Mouse (Mus musculus): Measurements from ENCODE around the gene Llgl2.

Gene Llgl2

GRCm38 (mm10) chr11:115808696-115809310 lies 15.0 kb upstream of the Llgl2 start:
- DNase-seq (ENCODE audit: low spot score) = no peak

GRCm38 (mm10) chr11:115809311-115809781 lies 14.5 kb upstream of the Llgl2 start:
- no peak for DNase-seq (ENCODE audit: low spot score)

- no peak for DNase-seq (ENCODE audit: low spot score)
These were observed 13.5 kb upstream of the Llgl2 start for GRCm38 (mm10) chr11:115810377-115810776.

GRCm38 (mm10) chr11:115811381-115812093 lies 12.3 kb upstream of the Llgl2 start:
- DNase-seq (ENCODE audit: low spot score) = no peak

GRCm38 (mm10) chr11:115812095-115812494 lies 11.8 kb upstream of the Llgl2 start:
- DNase-seq (ENCODE audit: low spot score) = no peak

GRCm38 (mm10) chr11:115812533-115813420 lies 11.1 kb upstream of the Llgl2 start:
- DNase-seq (ENCODE audit: low spot score) = no peak

- peak; percentile 90 for DNase-seq (ENCODE audit: low spot score)
These were observed 10.1 kb upstream of the Llgl2 start, which contains the start of gene Caskin2 for GRCm38 (mm10) chr11:115813507-115814296. Gene Caskin2 (minus strand): TSS chr11:115813639.

GRCm38 (mm10) chr11:115814605-115815450 lies 9.0 kb upstream of the Llgl2 start, which contains the start of gene Tsen54:
Gene Tsen54 (plus strand): TSS chr11:115814724.
- peak; percentile 74 for DNase-seq (ENCODE audit: low spot score)

GRCm38 (mm10) chr11:115817331-115817730 lies 6.5 kb upstream of the Llgl2 start:
- no peak for DNase-seq (ENCODE audit: low spot score)

- no peak for DNase-seq (ENCODE audit: low spot score)
These were observed 3.8 kb upstream of the Llgl2 start for GRCm38 (mm10) chr11:115819915-115820623.

- no peak for DNase-seq (ENCODE audit: low spot score)
These were observed 2.8 kb upstream of the Llgl2 start for GRCm38 (mm10) chr11:115821001-115821400.

GRCm38 (mm10) chr11:115824813-115825212 lies 964 bp downstream of the Llgl2 start:
- DNase-seq (ENCODE audit: low spot score) = no peak

GRCm38 (mm10) chr11:115826487-115826886 lies 2.6 kb downstream of the Llgl2 start:
- DNase-seq (ENCODE audit: low spot score) = no peak

GRCm38 (mm10) chr11:115827624-115828023 lies 3.8 kb downstream of the Llgl2 start:
- no peak for DNase-seq (ENCODE audit: low spot score)

GRCm38 (mm10) chr11:115829036-115829435 lies 5.2 kb downstream of the Llgl2 start:
- DNase-seq (ENCODE audit: low spot score) = no peak

GRCm38 (mm10) chr11:115830550-115831325 lies 6.9 kb downstream of the Llgl2 start:
- no peak for DNase-seq (ENCODE audit: low spot score)

- DNase-seq (ENCODE audit: low spot score) = no peak
These were observed 7.7 kb downstream of the Llgl2 start for GRCm38 (mm10) chr11:115831518-115831917.

- no peak for DNase-seq (ENCODE audit: low spot score)
These were observed 8.2 kb downstream of the Llgl2 start for GRCm38 (mm10) chr11:115832064-115832463.

GRCm38 (mm10) chr11:115832523-115832922 lies 8.7 kb downstream of the Llgl2 start:
- DNase-seq (ENCODE audit: low spot score) = no peak
